Mouse (Mus musculus): ENCODE data around the gene Anapc1. TPM values are rescaled to one million over a fixed set of nuclear protein-coding genes. Genes with fewer than 3 reads are reported as not detected.

The Anapc1 gene
- total and polyA plus RNA-seq, 3 experiments: 94.8 to 196 (median 123) TPM

DNA sequence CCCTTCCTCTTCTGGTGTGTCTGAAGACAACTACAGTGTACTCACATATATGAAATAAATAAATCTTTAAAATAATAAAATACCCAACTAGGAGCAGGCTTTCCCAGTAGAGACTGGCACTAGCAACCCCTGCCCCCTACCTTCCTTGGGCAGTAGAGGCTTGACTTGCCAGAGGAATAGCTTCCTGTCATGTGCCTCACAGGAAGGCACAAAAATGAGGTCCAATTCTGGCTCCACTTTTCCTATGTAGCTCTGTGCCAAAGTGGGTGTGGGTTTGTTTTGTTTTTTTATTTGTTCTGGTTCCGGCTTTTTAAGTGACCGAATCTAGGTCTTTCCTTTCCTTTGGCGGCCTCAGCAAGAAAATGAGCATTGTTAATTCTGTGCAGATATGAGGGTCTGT lies 17.3 kb upstream of the Anapc1 start:
- H3K27me3 ChIP-seq (ENCODE audit: control insufficient read depth in 1 of 2, insufficient read depth in 2 of 2, low read length in 2 of 2): peaks cover 2 to 6% of the 10 kb centered on the region in 2 experiments; a peak in 2 of 4 replicates
- H3K9me3 ChIP-seq (replicated peaks; ENCODE audit: insufficient read depth, low read length): no peaks in the 10 kb centered on the region
- H3K9ac ChIP-seq (ENCODE audit: control insufficient read depth, low read depth, low read length, poor library complexity, severe bottlenecking): no peak overlapping the region
- no peak for DNase-seq (ENCODE audit: low read depth, low spot score)
- no peaks in the 10 kb centered on the region for H3K79me2 ChIP-seq (ENCODE audit: control insufficient read depth, insufficient read depth, low read length, poor library complexity)
- TF ChIP-seq ETS1 (IDR thresholded peaks at IDR 0.05; ENCODE audit: low read depth, low read length) (no peak), POLR2AphosphoS5 (IDR thresholded peaks at IDR 0.05; ENCODE audit: borderline replicate concordance, low read depth, low read length) (no peak), MAX (IDR thresholded peaks at IDR 0.05; ENCODE audit: low read length) (no peak), ZNF384 (IDR thresholded peaks at IDR 0.05; ENCODE audit: low read depth, low read length) (no peak), MYB (IDR thresholded peaks at IDR 0.05; ENCODE audit: low read depth, low read length) (no peak), BHLHE40 (IDR thresholded peaks at IDR 0.05; ENCODE audit: borderline replicate concordance, low read depth, low read length) (no peak), RAD21 (IDR thresholded peaks at IDR 0.05; ENCODE audit: low read depth, low read length) (no peak), SMC3 (IDR thresholded peaks at IDR 0.05; ENCODE audit: low read depth, low read length) (no peak), SIN3A (IDR thresholded peaks at IDR 0.05; ENCODE audit: low read length) (no peak), POLR2AphosphoS2 (IDR thresholded peaks at IDR 0.05; ENCODE audit: low read length) (no peak), GATA1 (IDR thresholded peaks at IDR 0.05; ENCODE audit: low read depth, low read length) (no peak), TAL1 (IDR thresholded peaks at IDR 0.05; ENCODE audit: low read length) (no peak), NRF1 (IDR thresholded peaks at IDR 0.05; ENCODE audit: insufficient read depth, low read depth, low read length, poor library complexity, severe bottlenecking) (no peak), ZKSCAN1 (IDR thresholded peaks at IDR 0.05; ENCODE audit: low read depth, low read length) (no peak), ELF1 (IDR thresholded peaks at IDR 0.05; ENCODE audit: low read depth, low read length) (no peak)
- H3K36me3 ChIP-seq (ENCODE audit: control insufficient read depth in 1 of 2, insufficient read depth in 2 of 2, low read length in 2 of 2): no peaks in the 10 kb centered on the region
- H3K27ac ChIP-seq (ENCODE audit: control insufficient read depth, low read depth, low read length): no peak overlapping the region
- H3K4me1 ChIP-seq (ENCODE audit: control insufficient read depth in 1 of 2, insufficient read depth in 2 of 2, low read length in 2 of 2): no peaks in the 10 kb centered on the region
- no peak overlapping the region for H3K4me3 ChIP-seq (ENCODE audit: control insufficient read depth in 1 of 2, insufficient read depth in 1 of 2, low read depth in 2 of 2, low read length in 2 of 2)

DNA sequence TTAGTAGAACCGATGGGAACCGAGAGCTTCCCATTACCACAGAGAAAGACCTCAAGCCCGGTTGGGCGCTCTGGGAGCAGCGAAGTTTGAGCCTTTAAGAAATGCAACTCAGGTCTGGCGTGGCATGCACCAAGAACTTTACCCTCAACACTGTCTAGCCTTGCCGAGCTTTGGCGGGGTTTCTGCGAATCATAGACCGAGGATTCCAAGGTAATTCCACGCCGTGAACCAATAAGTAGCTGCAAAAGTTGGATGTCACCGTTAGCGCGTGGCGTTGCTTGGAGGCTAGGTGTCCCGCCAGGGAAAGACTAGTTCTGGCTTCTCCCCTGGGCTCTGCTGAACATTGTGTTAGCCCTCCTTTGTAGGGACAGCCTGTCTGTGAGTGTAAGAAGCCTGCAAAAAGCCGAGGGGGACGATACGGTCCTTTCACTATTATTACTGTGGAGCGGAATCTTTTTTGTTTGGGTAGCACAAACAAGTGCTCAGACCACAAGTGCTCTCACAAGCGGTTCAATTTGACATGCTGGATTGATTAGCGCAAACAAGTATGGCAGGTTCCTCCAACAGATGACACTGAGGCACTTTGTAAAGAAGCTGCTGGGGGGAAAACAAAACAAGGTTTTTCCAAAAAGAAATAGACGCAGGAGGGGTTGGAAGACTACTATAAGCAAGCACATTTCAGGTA lies 12.2 kb upstream of the Anapc1 start:
- H3K79me2 ChIP-seq (ENCODE audit: control insufficient read depth, insufficient read depth, low read length, poor library complexity): no peaks in the 10 kb centered on the region
- no peaks in the 10 kb centered on the region for H3K4me1 ChIP-seq (ENCODE audit: control insufficient read depth in 1 of 2, insufficient read depth in 2 of 2, low read length in 2 of 2)
- no peak overlapping the region for H3K4me3 ChIP-seq (ENCODE audit: control insufficient read depth in 1 of 2, insufficient read depth in 1 of 2, low read depth in 2 of 2, low read length in 2 of 2)
- no peaks in the 10 kb centered on the region for H3K36me3 ChIP-seq (ENCODE audit: control insufficient read depth in 1 of 2, insufficient read depth in 2 of 2, low read length in 2 of 2)
- H3K27me3 ChIP-seq (ENCODE audit: control insufficient read depth in 1 of 2, insufficient read depth in 2 of 2, low read length in 2 of 2): peaks cover 3 to 4% of the 10 kb centered on the region in 2 experiments; a peak in 3 of 4 replicates
- DNase-seq (ENCODE audit: low read depth, low spot score): no peak
- no peak for TF ChIP-seq CHD2 (IDR thresholded peaks at IDR 0.05; ENCODE audit: low read length)
- TF ChIP-seq CTCF (IDR thresholded peaks at IDR 0.05 in 2 of 3, conservative IDR thresholded peaks at IDR 0.05 in 1 of 3; ENCODE audit: control insufficient read depth in 1 of 3, insufficient read depth in 1 of 3, low read depth in 2 of 3, low read length in 3 of 3, poor library complexity in 1 of 3, severe bottlenecking in 1 of 3): no peak
- TF ChIP-seq RAD21 (IDR thresholded peaks at IDR 0.05; ENCODE audit: low read depth, low read length): no peak
- no peak for TF ChIP-seq MYB (IDR thresholded peaks at IDR 0.05; ENCODE audit: low read depth, low read length)
- no peak for TF ChIP-seq CHD1 (IDR thresholded peaks at IDR 0.05; ENCODE audit: low read depth, low read length)
- no peak for TF ChIP-seq ZMIZ1 (IDR thresholded peaks at IDR 0.05; ENCODE audit: low read depth, low read length)
- no peak overlapping the region for H3K9ac ChIP-seq (ENCODE audit: control insufficient read depth, low read depth, low read length, poor library complexity, severe bottlenecking)
- H3K27ac ChIP-seq (ENCODE audit: control insufficient read depth, low read depth, low read length): no peak overlapping the region
- no peaks in the 10 kb centered on the region for H3K9me3 ChIP-seq (replicated peaks; ENCODE audit: insufficient read depth, low read length)

Data from MEL (cell line).